Mouse (Mus musculus) spleen, adult 2 months (tissue): ENCODE data around the gene Ttc9b.

Source experiments
- CTCF ChIP-seq: fragments of 200-500 bp; IDR thresholded peaks from 2 replicates; pipeline ENCODE4 v1.5.1; 2011; ENCODE audit warnings: mild to moderate bottlenecking, inconsistent platforms; ENCODE audit not compliant: insufficient read depth, insufficient read length, insufficient replicate concordance; ENCODE audit errors: extremely low read depth
- POLR2A ChIP-seq: fragments of 200-500 bp; IDR thresholded peaks from 2 replicates; pipeline ENCODE4 v1.6.1; 2011; ENCODE audit warnings: low read depth, low read length, inconsistent platforms

DNA sequence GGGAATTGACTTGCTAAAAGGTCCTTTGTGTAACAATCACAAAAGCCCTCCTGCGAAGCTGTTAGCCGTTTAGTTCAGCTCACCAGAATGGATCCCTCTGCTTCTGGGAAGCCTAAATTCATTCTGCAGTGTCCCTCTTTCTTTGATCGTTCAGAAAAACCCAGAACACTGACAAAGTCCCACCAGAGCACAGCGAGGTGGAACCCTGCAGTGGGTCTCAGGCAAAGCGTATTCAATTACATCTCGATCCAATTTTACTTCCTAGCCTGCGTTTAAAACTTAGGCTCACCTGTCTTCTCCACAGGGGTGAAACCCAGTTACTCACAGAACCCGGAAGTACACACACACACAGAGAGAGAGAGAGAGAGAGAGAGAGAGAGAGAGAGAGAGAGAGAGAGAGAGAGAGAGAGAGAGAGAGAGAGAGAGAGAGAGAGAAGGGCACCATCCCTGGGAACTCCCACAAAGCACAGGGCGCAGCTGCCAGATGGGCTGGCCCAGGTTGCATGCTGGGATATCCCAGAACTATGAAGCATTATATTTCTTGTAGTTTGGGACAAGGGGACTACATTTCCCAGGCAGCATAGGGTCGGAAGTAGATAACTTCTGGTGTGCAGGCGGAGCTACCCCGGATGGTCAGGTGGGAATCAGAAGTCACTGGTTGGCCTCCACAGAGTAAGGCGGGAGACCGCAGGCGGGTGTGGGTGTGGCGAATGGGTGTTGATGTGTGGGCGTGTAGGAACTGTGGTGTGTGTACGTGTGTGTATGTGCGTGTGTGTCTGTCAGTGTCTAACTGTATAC is 35.3 kb downstream of the Ttc9b start, which contains the start of gene Zfp607b:
- no peak for TF ChIP-seq CTCF
- TF ChIP-seq POLR2A = no peak
